Mouse (Mus musculus) retina, embryonic 14.5 days (tissue): ENCODE measurements around the gene Esrra.
A peak's percentile ranks its signal among the peaks of the same experiment; 100 is the strongest.

Experiments used
- DNase-seq: peaks from one replicate; pipeline ENCODE4 v3.0.0-alpha.2; 2015; ENCODE audit warnings: low spot score

The Esrra gene

GRCm38 (mm10) chr19:6941372-6942248, 20.0 kb upstream of the Esrra start, which contains the start of gene Bad:
Gene Bad (plus strand): TSS chr19:6941861.
- DNase-seq = peak; percentile 96

- DNase-seq = no peak
These were observed 19.1 kb upstream of the Esrra start for GRCm38 (mm10) chr19:6940396-6941351.

- no peak for DNase-seq
These were observed 17.7 kb upstream of the Esrra start for GRCm38 (mm10) chr19:6939106-6940002.

- no peak for DNase-seq
These were observed 16.2 kb upstream of the Esrra start for GRCm38 (mm10) chr19:6937541-6938465.

- no peak for DNase-seq
These were observed 14.7 kb upstream of the Esrra start for GRCm38 (mm10) chr19:6936299-6936698.

GRCm38 (mm10) chr19:6934195-6934977, 12.8 kb upstream of the Esrra start, which contains the start of gene Kcnk4:
Gene Kcnk4 (minus strand): TSS chr19:6934515.
- no peak for DNase-seq

- peak; percentile 52 for DNase-seq
These were observed 12.0 kb upstream of the Esrra start for GRCm38 (mm10) chr19:6933436-6934194.

- DNase-seq = no peak
These were observed 11.5 kb upstream of the Esrra start for GRCm38 (mm10) chr19:6933102-6933435.

GRCm38 (mm10) chr19:6932018-6932417, 10.4 kb upstream of the Esrra start:
- DNase-seq = no peak

- DNase-seq = no peak
These were observed 9.4 kb upstream of the Esrra start for GRCm38 (mm10) chr19:6931002-6931401.

- DNase-seq = no peak
These were observed 6.5 kb upstream of the Esrra start for GRCm38 (mm10) chr19:6928080-6928479.

GRCm38 (mm10) chr19:6926559-6927255, 5.1 kb upstream of the Esrra start:
- peak; percentile 37 for DNase-seq

- no peak for DNase-seq
These were observed 4.2 kb upstream of the Esrra start for GRCm38 (mm10) chr19:6925611-6926329.

GRCm38 (mm10) chr19:6925307-6925573, 3.6 kb upstream of the Esrra start, which contains the start of gene Catsperz:
Gene Catsperz (minus strand): TSS chr19:6925380.
- no peak for DNase-seq

GRCm38 (mm10) chr19:6924461-6925306, 3.1 kb upstream of the Esrra start:
- DNase-seq = peak; percentile 83

GRCm38 (mm10) chr19:6922901-6923735, 1.5 kb upstream of the Esrra start:
- no peak for DNase-seq
